15 mouse cellular contexts compared by ENCODE assay signal in the genomic region with DNA sequence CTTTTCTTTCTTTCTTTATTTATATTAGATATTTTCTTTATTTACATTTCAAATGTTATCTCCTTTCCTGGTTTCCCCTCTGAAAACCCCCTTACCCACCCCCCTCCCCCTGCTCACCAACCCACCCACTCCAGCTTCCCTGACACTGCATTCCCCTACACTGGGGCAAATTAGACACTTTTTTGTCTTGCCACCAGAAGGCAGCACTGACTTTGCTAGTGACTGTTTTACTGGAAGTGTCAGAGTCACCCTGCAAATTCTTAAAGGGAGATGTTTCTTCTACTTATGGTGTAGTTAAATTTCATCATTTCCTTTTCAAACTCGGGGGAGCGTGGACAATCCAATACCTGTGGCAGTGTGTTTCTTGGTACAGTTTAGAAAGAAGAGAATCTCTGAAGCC.
DNase-seq lines count a peak whose midpoint lies in the region; ATAC-seq and TF ChIP-seq lines count a peak whose summit lies in the region.
"Had no signal": no experiment of that assay in that cellular context is flagged by ENCODE, and none has a peak within 500 bp of the region (broad histone marks: within the 10 kb centered on the region; RNA-seq: fewer than 3 reads in every experiment).

No protein-coding gene starts in this region.

- H3K27ac ChIP-seq in kidney, postnatal 0 days: no peak overlapping the region
- no peak overlapping the region for H3K27ac ChIP-seq in kidney, embryonic 14.5 days (ENCODE audit: low read depth, low read length)
- H3K27ac ChIP-seq: forebrain, embryonic 10.5 days; heart, embryonic 13.5 days; hindbrain, embryonic 10.5 days; limb, embryonic 10.5 days; neural tube, embryonic 13.5 days had no signal

- DNase-seq in kidney, postnatal 0 days (ENCODE audit: low spot score): no peak
- peak; percentile 3 for DNase-seq in lung, postnatal 36 days
- DNase-seq in lung, postnatal 4 days: no peak
- peak; percentile 12 for DNase-seq in brain, adult 2 months (ENCODE audit: low read depth, low spot score)
- DNase-seq in thymus, postnatal 4 days: no peak
- no peak for DNase-seq in gastrocnemius, postnatal 10 days
- DNase-seq: cerebellum, adult 11 months; lung, embryonic 14.5 days; thymus, adult 18-20 months had no signal

- ATAC-seq in kidney, postnatal 0 days (replicated peaks; ENCODE audit: low FRiP score, low read depth): no peak
- no peak for ATAC-seq in kidney, embryonic 14.5 days (ENCODE audit: low FRiP score, low TSS enrichment)

- H3K9me3 ChIP-seq in kidney, postnatal 0 days (replicated peaks; ENCODE audit: low read length): no peaks in the 10 kb centered on the region
- H3K9me3 ChIP-seq in kidney, embryonic 14.5 days (ENCODE audit: control insufficient read depth, low read length): no peaks in the 10 kb centered on the region
- H3K9me3 ChIP-seq: forebrain, embryonic 10.5 days; heart, embryonic 13.5 days; hindbrain, embryonic 10.5 days; limb, embryonic 10.5 days; neural tube, embryonic 13.5 days had no signal

- no peak overlapping the region for H3K9ac ChIP-seq in kidney, postnatal 0 days (ENCODE audit: low read depth, low read length)
- H3K9ac ChIP-seq in kidney, embryonic 14.5 days (ENCODE audit: low read depth, low read length): no peak overlapping the region
- H3K9ac ChIP-seq: heart, embryonic 13.5 days; lung, embryonic 14.5 days; neural tube, embryonic 13.5 days had no signal

- WGBS in kidney, postnatal 0 days: 64% methylated on average over 2 of the region's 2 CpGs
- WGBS in kidney, embryonic 14.5 days: 91% methylated on average over 2 of the region's 2 CpGs

- H3K27me3 ChIP-seq in kidney, postnatal 0 days (ENCODE audit: insufficient read depth, low read length): no peaks in the 10 kb centered on the region
- H3K27me3 ChIP-seq in kidney, embryonic 14.5 days (ENCODE audit: control insufficient read depth, insufficient read depth, low read length): no peaks in the 10 kb centered on the region
- H3K27me3 ChIP-seq: heart, embryonic 13.5 days; neural tube, embryonic 13.5 days had no signal

- H3K4me3 ChIP-seq in kidney, postnatal 0 days (replicated peaks; ENCODE audit: low read depth, low read length): no peak overlapping the region
- H3K4me3 ChIP-seq in kidney, embryonic 14.5 days (ENCODE audit: low read length): no peak overlapping the region
- H3K4me3 ChIP-seq: forebrain, embryonic 10.5 days; heart, embryonic 13.5 days; hindbrain, embryonic 10.5 days; limb, embryonic 10.5 days; neural tube, embryonic 13.5 days had no signal

- no peaks in the 10 kb centered on the region for H3K36me3 ChIP-seq in kidney, postnatal 0 days (ENCODE audit: insufficient read depth, low read length)
- no peaks in the 10 kb centered on the region for H3K36me3 ChIP-seq in kidney, embryonic 14.5 days (ENCODE audit: control insufficient read depth, insufficient read depth, low read length)
- H3K36me3 ChIP-seq: forebrain, embryonic 10.5 days; heart, embryonic 13.5 days; hindbrain, embryonic 10.5 days; limb, embryonic 10.5 days; neural tube, embryonic 13.5 days had no signal

- H3K4me2 ChIP-seq in kidney, postnatal 0 days (ENCODE audit: low read length): no peak overlapping the region
- no peak overlapping the region for H3K4me2 ChIP-seq in kidney, embryonic 14.5 days (replicated peaks; ENCODE audit: low read depth, low read length)
- H3K4me2 ChIP-seq: heart, embryonic 13.5 days; lung, embryonic 14.5 days; neural tube, embryonic 13.5 days had no signal

- no peaks in the 10 kb centered on the region for H3K4me1 ChIP-seq in kidney, postnatal 0 days (replicated peaks; ENCODE audit: insufficient read depth, low read length)
- H3K4me1 ChIP-seq in kidney, embryonic 14.5 days (ENCODE audit: control insufficient read depth, insufficient read depth, low read length): no peaks in the 10 kb centered on the region
- H3K4me1 ChIP-seq: forebrain, embryonic 10.5 days; heart, embryonic 13.5 days; hindbrain, embryonic 10.5 days; limb, embryonic 10.5 days; neural tube, embryonic 13.5 days had no signal

- TF ChIP-seq CTCF in kidney, postnatal 0 days (IDR thresholded peaks at IDR 0.05; ENCODE audit: low read depth): peak; percentile 42; the same call in 1 of the 2 replicates

Comparison
In these comparisons a context has a peak if more than half of its experiments do, and no peak if none do; other contexts are left out.
1. DNase-seq: peak in lung, postnatal 36 days (single experiment) and brain, adult 2 months (single experiment); none in kidney, postnatal 0 days (single experiment), lung, postnatal 4 days (0 of 2), thymus, postnatal 4 days (single experiment) and gastrocnemius, postnatal 10 days (single experiment).